Mouse (Mus musculus): ENCODE measurements around the gene Per2.
"Not testable (repeated sequence)": the region's sequence is repeated elsewhere in the genome, so short reads cannot be mapped to it uniquely, and the experiment has no call there.

The Per2 gene

GRCm38 (mm10) chr1:91459059-91459809 is at the start of gene Per2:
Per2 (minus strand) TSS chr1:91459324.
- peak; percentile 99 for DNase-seq (ENCODE audit: low read depth, low spot score)

- DNase-seq (ENCODE audit: low read depth, low spot score): no peak
These were observed 45.5 kb upstream of the Per2 start for GRCm38 (mm10) chr1:91504615-91505014.

DNA sequence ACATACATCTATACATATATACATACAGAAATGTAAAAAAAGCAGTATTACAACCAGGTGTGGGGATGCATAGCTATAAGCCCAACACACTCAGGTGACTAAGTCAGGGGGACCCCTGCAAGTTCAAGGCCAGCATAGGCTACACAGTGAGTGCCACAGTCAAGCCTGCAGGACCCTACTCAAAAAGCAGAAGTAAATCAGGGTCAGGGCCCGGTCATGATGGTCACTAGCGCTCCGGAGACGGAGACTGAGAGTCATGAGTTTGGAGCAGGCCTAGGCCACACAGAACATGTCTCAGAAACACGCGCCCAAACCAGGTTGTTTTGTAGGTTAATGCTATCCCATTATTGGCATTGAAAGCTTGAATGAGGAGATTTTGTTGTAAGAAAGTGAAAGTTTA is 39.5 kb upstream of the Per2 start:
- no peak for DNase-seq (ENCODE audit: low read depth, low spot score)

- no peak for DNase-seq (ENCODE audit: low read depth, low spot score)
These were observed 36.2 kb upstream of the Per2 start for GRCm38 (mm10) chr1:91495321-91495720.

DNA sequence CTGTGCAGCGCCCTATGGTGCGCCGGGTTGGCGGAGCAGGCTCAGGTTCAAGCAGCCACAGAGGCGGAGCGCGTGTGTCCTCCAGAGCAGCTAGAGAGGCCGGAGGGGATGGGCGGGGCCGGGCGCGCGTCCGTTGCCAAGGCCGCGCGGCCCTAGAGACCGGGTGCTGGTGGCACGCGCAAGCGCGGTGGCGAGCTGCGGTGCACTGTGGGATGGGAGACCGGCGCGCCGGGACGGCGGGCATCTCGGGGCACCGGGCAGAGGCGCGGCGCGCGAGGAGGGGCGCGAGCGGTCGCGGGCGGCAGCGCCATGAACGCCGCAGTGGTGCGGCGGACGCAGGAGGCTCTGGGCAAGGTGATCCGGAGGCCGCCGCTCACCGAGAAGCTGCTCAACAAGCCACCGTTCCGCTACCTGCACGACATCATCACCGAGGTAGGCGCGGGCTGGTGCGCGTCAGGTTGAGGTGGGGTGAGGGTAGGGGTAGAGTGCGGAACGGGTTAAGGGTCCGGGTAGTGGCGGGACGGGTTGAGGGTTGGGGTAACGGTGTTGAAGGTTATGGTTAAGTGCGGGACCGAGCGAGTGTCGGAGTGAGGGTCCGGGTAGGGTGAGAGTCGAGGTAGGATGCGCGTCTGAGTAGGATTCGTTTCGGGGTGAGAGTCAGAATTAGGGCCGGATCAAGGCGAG is 35.5 kb upstream of the Per2 start, which contains the start of gene Traf3ip1:
Gene Traf3ip1 (plus strand): TSS at position 191 of the 684 bp plus-strand sequence.
- DNase-seq (ENCODE audit: low read depth, low spot score): peak; percentile 89

DNA sequence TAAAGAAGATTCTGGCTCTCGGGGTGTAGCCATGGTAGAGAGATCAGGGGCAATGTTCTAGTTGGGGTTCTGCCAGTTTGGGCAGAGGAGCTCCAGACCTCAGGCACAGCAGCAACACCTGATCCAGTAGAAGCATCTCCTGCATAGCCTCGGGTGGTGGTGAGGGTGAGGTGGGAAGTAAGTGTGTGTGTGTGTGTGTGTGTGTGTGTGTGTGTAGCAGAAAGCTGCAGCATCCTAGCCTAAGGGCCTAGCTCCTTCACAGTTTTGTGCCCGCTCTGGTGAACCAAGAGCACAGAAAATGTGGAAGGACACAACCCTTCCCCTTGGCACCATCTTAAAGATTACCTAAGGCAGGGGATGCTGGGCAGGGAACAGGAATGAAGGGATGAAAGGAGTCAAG is 34.8 kb upstream of the Per2 start:
- no peak for DNase-seq (ENCODE audit: low read depth, low spot score)

DNA sequence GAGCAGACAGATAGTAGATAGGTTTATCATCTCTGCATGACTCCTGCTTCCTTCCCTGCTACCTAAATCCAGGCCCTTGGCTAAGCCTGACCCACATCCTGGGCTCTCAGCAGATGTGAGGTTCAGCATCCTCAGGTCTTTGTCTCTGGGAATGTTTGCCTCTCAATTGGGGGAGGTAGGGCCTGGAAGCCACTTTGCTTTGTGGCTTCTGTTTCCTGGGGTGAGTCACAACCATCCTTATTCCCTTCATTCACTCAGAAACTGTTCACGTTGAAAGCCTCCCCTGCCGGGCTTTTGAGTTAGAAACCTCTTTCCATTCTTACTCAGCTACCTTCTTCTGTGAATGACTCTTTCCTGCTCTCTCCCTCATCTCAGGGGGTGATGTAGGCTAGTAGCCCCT is 33.6 kb upstream of the Per2 start:
- DNase-seq (ENCODE audit: low read depth, low spot score): no peak

- no peak for DNase-seq (ENCODE audit: low read depth, low spot score)
These were observed 31.2 kb upstream of the Per2 start for GRCm38 (mm10) chr1:91490322-91490721.

DNA sequence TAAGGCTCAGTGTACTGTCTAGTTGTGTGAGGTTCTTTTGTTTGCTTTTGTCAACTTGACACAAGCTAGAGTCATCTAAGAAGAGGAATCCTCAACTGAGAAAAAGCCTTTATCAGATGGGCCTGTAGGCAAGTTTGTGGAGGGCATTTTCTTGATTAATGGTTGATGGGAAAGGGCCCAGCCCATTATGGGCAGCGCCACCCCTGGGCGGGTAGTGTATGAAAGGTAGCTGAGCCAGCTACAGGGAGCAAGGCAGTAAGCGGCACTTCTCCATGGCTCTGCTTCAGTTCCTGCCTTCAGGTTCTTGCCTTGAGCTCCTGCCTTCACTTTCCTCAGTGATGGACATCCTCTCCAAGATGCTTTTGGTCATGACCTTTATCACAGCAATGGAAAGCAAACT is 27.0 kb upstream of the Per2 start:
- DNase-seq (ENCODE audit: low read depth, low spot score): no peak

- DNase-seq (ENCODE audit: low read depth, low spot score): no peak
These were observed 26.3 kb upstream of the Per2 start for GRCm38 (mm10) chr1:91485422-91485821.

GRCm38 (mm10) chr1:91484011-91484346 is 24.9 kb upstream of the Per2 start:
- DNase-seq (ENCODE audit: low read depth, low spot score): no peak

DNA sequence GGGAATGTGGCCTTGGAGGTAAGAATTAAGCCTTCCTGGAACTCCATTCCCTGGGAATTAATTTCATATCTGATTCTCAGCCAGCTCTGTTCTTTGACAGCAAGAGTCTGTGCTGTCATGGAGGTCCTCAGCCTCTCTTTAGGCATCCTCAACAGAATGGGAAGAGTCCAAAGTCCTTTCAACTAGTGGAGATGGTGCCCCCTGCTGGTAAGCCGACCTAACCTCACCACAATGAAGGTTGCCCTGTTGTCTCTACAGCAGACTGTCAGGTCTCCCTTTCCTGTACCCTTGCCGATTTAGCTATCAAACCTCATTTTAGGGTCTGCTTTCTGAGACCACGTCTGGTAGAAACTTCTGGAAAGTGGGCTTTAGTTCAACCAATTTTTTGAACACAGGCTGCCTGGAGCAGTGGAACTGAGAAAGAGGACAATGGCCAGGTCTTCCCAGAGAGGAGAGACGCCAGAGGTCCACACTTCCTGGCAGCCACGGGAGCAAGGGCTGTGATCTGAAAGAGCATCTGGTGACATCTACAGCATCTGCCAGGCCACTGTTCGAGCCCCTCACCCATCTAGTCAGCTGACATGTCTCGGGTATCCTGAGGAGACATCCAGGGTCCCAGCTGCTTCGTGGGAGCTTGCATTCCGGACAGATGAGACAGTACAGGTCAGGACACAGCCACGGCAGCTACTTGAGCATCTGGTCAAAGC is 24.3 kb upstream of the Per2 start:
- DNase-seq (ENCODE audit: low read depth, low spot score): peak; percentile 59

DNA sequence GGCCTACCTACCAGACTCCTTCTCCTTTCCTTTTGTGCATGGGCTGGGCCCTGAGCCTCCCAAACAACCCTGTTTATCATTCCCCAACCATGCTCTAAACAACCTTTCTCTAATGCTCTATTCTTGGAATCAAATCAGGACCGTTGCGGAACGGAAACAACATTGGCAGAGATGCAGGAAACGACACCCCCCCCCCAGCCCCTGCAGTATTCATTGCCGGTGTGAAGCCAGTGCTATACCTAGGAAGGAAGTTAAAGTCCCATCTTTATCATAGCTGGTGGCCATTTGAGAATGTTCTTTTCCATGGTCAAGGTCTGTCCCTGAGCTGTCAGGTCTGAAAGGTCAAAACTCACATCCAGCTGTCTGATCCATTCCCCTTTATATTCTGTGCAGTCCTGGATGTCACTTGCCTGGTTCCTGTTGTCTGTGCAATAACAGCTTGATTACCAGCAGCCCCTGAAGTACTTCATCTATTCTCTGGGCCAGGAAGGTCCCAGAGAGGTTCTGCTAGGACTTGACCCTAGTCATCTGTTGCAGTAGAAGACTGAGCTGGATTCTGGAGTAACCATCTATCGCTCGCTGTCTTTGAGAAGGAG is 23.6 kb upstream of the Per2 start:
- no peak for DNase-seq (ENCODE audit: low read depth, low spot score)

DNA sequence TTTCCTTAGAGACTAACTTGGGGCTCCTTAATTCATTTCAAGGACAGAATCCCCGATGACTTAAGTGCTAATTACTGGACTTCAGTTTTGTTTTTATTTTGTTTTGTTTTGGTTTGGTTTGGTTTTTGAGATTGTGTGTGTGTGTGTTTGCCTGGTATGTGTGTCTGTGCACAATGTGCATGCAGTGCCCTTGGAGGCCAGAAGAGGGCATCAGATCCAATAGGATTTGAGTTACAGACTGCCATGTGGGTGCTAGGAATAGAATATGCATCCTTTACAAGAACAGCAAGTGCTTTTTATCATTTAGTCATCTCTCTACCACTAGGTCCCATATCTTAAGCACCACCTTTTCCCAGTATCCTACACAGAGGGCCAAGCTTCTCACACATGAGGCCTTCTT is 19.8 kb upstream of the Per2 start:
- no peak for DNase-seq (ENCODE audit: low read depth, low spot score)

GRCm38 (mm10) chr1:91478145-91478544 is 19.0 kb upstream of the Per2 start:
- not testable (repeated sequence) for DNase-seq (ENCODE audit: low read depth, low spot score)

DNA sequence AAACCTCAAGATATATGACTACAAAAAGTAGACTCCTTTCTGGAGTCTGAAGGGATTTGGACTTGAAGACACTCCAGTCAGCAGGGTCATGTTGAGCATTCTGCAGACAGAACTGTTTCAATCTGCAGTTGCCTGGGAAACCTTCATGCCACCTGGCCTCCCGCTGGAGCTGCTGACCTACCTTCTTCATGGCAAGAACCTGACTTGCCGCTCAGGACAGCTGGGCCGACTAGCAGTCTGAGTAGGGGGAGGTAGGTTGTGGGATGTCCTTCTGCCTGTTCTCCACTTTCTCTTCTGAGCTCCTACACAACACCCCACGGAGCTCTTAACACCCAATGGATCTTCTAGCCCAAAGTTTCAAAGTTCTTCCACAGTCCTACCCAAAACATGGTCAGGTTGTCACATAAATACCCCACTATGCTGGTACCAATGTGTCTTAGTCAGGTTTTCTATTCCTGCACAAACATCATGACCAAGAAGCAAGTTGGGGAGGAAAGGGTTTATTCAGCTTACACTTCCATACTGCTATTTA is 10.8 kb upstream of the Per2 start:
- no peak for DNase-seq (ENCODE audit: low read depth, low spot score)

DNA sequence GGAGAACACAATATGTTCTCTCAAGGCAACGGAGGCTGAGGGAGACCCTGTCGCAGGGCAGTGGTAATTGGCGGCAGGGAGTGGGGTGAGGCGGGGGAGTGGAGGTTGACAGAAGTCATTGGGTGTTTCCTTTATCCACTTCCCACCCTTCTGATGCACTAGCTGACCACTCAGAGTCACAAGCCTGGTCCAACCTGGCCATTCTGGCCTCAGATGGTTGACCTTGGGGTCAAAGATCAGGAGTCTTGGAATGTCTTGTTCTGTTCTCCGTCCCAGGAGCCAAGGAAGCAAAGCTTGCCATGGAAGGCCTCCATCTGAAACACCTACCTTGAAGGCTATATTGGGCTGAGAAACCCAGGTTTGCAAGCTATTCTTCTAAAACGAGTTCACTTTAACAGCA is 7.1 kb upstream of the Per2 start:
- no peak for DNase-seq (ENCODE audit: low read depth, low spot score)

DNA sequence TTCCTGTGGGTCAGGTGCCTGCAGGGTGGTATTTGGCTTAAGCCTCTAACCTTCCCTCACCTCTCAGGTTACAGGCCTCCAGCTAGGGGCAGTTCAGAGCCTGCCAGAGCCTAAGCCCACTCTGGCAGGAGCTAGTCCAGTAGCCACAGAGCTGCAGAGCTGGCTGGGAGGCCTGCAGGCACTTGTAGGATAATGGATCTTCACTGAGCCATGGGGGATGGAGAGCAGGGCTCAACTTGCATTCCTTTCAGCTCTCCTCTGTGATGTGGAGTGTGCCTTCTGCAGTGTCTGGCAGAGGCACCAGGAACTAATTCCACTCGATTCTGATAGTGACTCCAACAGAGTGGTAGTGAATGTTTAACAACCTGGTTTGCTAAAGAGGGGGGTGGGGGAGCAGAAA is 6.1 kb upstream of the Per2 start:
- DNase-seq (ENCODE audit: low read depth, low spot score): no peak

DNA sequence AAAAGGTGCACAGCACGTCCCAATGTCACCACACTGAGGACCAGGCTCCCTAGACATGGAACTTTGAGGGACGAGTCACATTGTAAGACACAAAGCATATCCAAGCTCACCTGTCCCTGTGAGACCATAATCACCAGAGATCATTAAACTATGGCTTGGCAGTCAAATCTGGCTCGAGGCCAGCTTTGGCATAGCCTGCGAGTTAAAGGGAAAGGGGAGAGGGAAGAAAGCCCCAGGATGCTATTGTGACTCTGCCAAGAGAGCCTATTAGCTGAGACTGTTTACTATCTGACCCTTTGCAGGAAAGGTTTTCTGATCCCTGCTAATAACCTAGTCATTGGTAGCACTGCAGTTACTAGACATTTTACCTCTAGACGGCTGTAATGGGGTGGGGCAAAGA is 5.3 kb upstream of the Per2 start:
- DNase-seq (ENCODE audit: low read depth, low spot score): no peak

GRCm38 (mm10) chr1:91463336-91463995 is 4.3 kb upstream of the Per2 start:
- no peak for DNase-seq (ENCODE audit: low read depth, low spot score)

GRCm38 (mm10) chr1:91460564-91460963 is 1.4 kb upstream of the Per2 start:
- no peak for DNase-seq (ENCODE audit: low read depth, low spot score)

DNA sequence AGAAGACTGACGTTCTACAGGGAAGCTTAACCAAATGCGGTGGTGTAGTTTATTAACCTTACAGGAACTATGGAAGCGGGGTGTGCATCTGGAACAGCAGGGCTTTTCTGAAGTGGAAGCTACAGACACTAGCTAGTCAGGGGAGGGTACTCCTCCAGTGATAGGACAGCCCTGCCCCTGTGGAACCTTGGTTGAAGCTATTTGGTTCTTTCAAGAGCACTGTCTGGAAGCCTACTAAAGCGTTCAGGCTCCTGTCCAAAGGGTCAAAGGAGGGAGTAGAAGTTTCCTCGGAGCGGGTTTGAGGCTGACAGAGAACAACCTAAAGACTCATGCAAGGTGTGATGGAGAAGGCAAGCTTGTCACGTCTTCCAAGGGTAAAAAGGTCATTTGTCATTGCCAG is 945 bp upstream of the Per2 start:
- DNase-seq (ENCODE audit: low read depth, low spot score): no peak

All from retina, postnatal 7 days (tissue).